Mouse (Mus musculus) liver, adult 2 months (tissue): ENCODE data around the gene Ambra1. TPM values are rescaled to one million over a fixed set of nuclear protein-coding genes. Genes with fewer than 3 reads are reported as not detected.

ENCODE experiments used
- DNase-seq: peaks from one replicate; pipeline ENCODE4 v3.0.0-alpha.2; 2011; ENCODE audit warnings: low read depth, low spot score; ENCODE audit errors: extremely low read depth
- H3K27ac ChIP-seq: fragments of 200-500 bp; replicated peaks from 2 replicates; pipeline ENCODE4 v1.5.1; 2012; ENCODE audit warnings: low read depth, mild to moderate bottlenecking, control low read depth, inconsistent platforms, low read length; ENCODE audit not compliant: insufficient read depth
- H3K27me3 ChIP-seq: fragments of 200-500 bp; 2 replicates; pipeline ENCODE4 v1.6.1; 2012; ENCODE audit warnings: mild to moderate bottlenecking, moderate library complexity, low read length, inconsistent platforms; ENCODE audit not compliant: control insufficient read depth, insufficient read depth
- H3K36me3 ChIP-seq: fragments of 200-500 bp; 2 replicates; pipeline ENCODE4 v1.6.1; 2012; ENCODE audit warnings: low read length, inconsistent platforms; ENCODE audit not compliant: control insufficient read depth, insufficient read depth
- H3K4me1 ChIP-seq: fragments of 200-500 bp; 2 replicates; pipeline ENCODE4 v1.6.1; 2011; ENCODE audit warnings: low read length; ENCODE audit not compliant: control insufficient read depth, insufficient read depth
- H3K4me3 ChIP-seq: fragments of 200-500 bp; 2 replicates; pipeline ENCODE4 v1.5.1; 2011; ENCODE audit warnings: low read depth, mild to moderate bottlenecking, control low read depth, low read length, moderate library complexity; ENCODE audit not compliant: insufficient read depth
- H3K79me2 ChIP-seq: fragments of 200-500 bp; 2 replicates; pipeline ENCODE4 v1.6.1; 2012; ENCODE audit warnings: inconsistent platforms, mild to moderate bottlenecking, low read length, moderate library complexity; ENCODE audit not compliant: control insufficient read depth, insufficient read depth
- H3K9ac ChIP-seq: fragments of 200-500 bp; 2 replicates; pipeline ENCODE4 v1.6.1; 2012; ENCODE audit warnings: low read depth, mild to moderate bottlenecking, control low read depth, inconsistent platforms, low read length
- CTCF ChIP-seq: fragments of 200-500 bp; IDR thresholded peaks from 2 replicates; pipeline ENCODE4 v1.5.1; 2011; ENCODE audit warnings: low read depth, low read length, control low read depth
- POLR2A ChIP-seq: fragments of 200-500 bp; IDR thresholded peaks from 2 replicates; pipeline ENCODE4 v1.6.1; 2011; ENCODE audit warnings: low read length, control low read depth; ENCODE audit not compliant: insufficient read depth; ENCODE audit errors: extremely low read depth
- WGBS: fragments of 180-500 bp; shearing (Covaris S2); methylation state at CpG from one replicate; pipeline ENCODE4 v1.1.7; 2018; 5-methylcytosine and 5-hydroxymethylcytosine counted together
- polyA plus RNA-seq: library from polyadenylated mRNA; depleted of rRNA; stranded (reverse); fragments of >200 nt; gene quantifications from 2 replicates; pipeline ENCODE4 v1.2.3, GENCODE M21; 2012
- total RNA-seq: library from RNA; depleted of rRNA; stranded (reverse); fragments of >200 nt; gene quantifications from 2 replicates; pipeline ENCODE4 v1.2.3, GENCODE M21; 2014

Ambra1 gene
- total and polyA plus RNA-seq, 2 experiments: 11.0 to 12.4 TPM

DNA sequence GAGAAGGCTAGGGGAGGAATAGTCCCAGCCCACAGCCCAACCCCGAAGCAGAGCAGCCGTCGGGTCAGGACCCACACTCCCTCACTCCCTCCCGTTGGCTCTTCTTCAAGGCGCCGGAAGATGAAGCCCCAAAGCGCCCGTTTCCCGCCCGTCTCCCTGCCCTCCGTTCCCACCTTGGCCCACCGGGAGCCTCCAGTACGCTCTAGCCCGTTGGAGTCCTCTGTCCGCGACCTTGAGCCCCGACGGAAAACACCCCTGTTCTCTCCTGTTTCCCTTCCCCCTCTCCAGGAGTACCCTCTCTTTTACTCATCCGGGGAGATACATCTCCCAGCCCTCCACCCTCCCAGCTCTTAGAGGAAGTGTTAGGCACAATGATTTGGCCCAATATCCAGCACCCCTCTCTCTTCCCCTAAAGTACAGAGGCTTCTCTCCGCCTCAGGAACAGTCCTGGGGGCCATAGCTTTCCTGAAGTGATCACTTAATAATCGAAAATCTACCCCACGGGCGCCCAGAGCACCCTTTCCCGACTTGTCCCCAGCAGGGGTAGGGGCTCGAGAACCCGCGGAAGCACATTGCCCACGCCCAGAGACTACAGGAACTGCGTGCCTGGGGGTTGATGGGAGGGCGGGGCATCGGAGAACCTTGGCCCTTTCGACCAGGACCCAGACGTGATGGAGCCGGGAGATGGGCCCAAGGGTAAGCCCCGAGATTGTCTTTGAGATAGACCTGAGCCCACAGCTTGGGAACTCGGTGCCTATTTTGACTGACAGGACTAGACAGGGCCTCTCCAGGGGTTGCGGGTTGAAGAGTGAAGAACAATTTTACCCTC, 192.9 kb downstream of the Ambra1 start:
- Histone ChIP-seq H3K4me3 (no peak overlapping the region), H3K4me1 (peaks cover 5% of the 10 kb centered on the region), H3K27ac (no peak overlapping the region), H3K36me3 (no peaks in the 10 kb centered on the region), H3K27me3 (peaks cover 21% of the 10 kb centered on the region), H3K79me2 (no peaks in the 10 kb centered on the region), H3K9ac (no peak overlapping the region)
- WGBS: 5% methylated on average over 37 of the region's 37 CpGs
- TF ChIP-seq POLR2A (no peak), CTCF (no peak)
- no peak for DNase-seq

DNA sequence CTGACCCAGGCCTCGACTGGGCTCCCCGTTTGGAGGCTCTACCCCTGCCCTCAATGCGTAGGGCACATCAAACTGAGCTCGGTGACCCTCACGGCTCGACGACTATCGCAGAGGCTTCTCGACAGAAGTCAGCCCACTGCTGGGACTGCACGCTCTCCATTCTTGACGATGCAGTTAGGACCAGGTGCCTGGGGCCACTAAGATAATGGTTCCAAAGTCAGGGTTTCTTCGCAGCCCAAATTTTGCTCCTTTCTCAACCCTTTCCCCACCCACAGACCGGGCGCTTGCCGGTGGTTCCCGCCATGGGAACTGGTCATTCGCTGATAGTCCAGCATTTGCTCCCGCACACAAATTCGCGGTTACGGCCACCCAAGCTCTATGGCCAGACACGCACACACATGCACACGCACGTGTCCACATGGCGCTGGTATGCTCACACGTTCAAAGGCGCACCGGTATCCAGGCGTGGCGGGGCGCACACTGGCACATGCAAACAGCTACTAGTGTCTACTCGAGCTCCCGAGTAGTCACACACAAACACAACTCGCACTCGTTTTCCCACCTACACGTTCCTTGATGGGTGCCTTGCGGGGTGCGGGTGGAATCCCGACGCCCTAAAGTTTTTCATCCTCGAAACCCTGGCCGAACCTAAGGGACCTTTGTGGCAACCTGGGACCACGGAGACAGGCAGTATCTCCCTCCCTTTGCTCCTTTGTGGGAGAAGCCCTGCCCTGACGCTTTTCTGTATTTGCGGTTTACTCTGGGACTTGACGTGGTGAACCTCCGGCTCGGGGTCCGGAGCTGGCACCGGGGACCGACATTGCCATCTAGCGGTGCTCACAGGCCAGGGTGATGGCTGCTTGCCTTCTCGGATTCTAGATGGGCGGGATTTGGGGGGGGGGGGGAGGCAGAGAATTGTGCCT, 193.7 kb downstream of the Ambra1 start:
- peak overlapping the region; percentile 12; the same call in 1 of the 2 replicates for H3K4me3 ChIP-seq
- H3K79me2 ChIP-seq: no peaks in the 10 kb centered on the region
- TF ChIP-seq CTCF (peak; percentile 84), POLR2A (no peak)
- peaks cover 21% of the 10 kb centered on the region for H3K27me3 ChIP-seq
- H3K27ac ChIP-seq: no peak overlapping the region
- WGBS: 4% methylated on average over 54 of the region's 54 CpGs
- H3K9ac ChIP-seq: no peak overlapping the region
- H3K4me1 ChIP-seq: peaks cover 5% of the 10 kb centered on the region
- no peaks in the 10 kb centered on the region for H3K36me3 ChIP-seq
- peak; percentile 10 for DNase-seq

DNA sequence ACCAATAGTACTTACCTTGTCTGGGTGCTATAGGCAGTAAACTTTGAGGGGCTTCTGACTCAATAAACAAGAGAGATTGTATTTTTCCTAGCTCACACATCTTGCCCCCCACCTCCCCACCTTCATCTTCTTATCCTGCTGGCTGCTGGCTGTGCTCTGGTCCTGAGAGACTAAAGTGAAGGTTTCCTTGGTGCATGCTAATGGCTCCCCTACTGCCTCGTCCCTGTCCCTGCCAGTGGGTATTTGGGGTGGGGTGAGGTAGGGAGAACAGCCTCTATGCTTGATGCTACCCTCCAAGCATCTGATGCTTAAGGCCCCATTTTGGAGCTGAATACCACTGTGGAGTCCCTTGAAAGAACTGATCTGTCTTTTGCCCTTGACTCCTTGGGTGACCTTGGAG, 194.8 kb downstream of the Ambra1 start:
- DNase-seq: no peak
- H3K4me1 ChIP-seq: peaks cover 5% of the 10 kb centered on the region
- peaks cover 21% of the 10 kb centered on the region for H3K27me3 ChIP-seq
- no peak overlapping the region for H3K4me3 ChIP-seq
- no peaks in the 10 kb centered on the region for H3K79me2 ChIP-seq
- no peaks in the 10 kb centered on the region for H3K36me3 ChIP-seq
- no peak overlapping the region for H3K9ac ChIP-seq
- TF ChIP-seq CTCF (no peak), POLR2A (no peak)
- H3K27ac ChIP-seq: no peak overlapping the region
- 96% methylated on average over 1 of the region's 1 CpGs for WGBS

DNA sequence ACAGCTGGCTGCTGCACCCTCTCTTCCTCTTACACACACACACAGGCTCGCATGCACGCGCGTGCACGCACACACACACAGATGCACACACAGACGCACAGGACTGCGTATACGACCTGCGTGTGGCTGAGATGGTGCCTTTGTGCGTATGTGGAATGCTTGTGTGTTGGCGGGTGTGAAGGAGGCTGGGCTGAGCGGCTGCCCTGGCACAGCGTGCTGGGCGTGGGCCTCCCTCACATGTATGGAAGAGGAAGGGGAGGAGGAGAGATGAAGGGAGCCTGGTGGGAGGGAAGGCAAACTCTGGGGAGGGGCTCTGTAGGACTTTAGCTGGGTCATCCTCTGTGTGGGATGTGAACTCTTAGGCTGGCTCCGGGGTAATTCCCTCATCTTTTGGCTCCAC, 195.5 kb downstream of the Ambra1 start:
- Histone ChIP-seq H3K27me3 (peaks cover 21% of the 10 kb centered on the region), H3K9ac (no peak overlapping the region), H3K27ac (no peak overlapping the region), H3K36me3 (no peaks in the 10 kb centered on the region), H3K4me3 (no peak overlapping the region), H3K4me1 (peaks cover 6% of the 10 kb centered on the region), H3K79me2 (no peaks in the 10 kb centered on the region)
- TF ChIP-seq POLR2A (no peak), CTCF (no peak)
- no peak for DNase-seq
- WGBS: 87% methylated on average over 15 of the region's 15 CpGs

DNA sequence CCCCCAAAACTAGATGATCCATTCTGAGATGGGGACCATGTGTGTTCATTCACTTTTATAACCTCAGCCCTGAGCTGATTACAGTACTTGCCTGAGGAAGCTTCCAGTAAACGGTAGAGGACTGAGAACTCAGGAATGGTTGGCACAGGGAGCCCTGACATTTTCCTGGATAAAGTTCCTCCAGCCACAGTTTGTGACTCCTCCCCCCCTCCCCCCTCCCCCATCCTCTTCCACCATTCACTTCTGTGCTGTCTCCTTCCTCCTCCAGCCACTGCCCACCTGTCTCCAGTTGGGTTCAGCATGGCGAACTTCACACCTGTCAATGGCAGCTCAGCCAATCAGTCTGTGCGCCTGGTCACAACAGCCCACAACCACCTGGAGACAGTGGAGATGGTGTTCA, 197.0 kb downstream of the Ambra1 start, which contains the start of gene Chrm4:
Gene Chrm4, plus strand, starts transcription at position 301 of the 400 bp plus-strand sequence.
- DNase-seq: no peak
- Histone ChIP-seq H3K4me1 (peaks cover 9% of the 10 kb centered on the region), H3K79me2 (no peaks in the 10 kb centered on the region), H3K4me3 (no peak within 1 kb of the TSS), H3K27me3 (peaks cover 19% of the 10 kb centered on the region), H3K27ac (no peak within 1 kb of the TSS), H3K9ac (no peak within 1 kb of the TSS), H3K36me3 (no peaks in the 10 kb centered on the region)
- TF ChIP-seq POLR2A: no peak
- no peak for TF ChIP-seq CTCF
- 88% methylated on average over 3 of the region's 3 CpGs for WGBS
